Mouse (Mus musculus): ENCODE results near the gene Rab15. TPM values are rescaled to one million over a fixed set of nuclear protein-coding genes. Genes with fewer than 3 reads are reported as not detected.
"Not testable (repeated sequence)": the region's sequence is repeated elsewhere in the genome, so short reads cannot be mapped to it uniquely, and the experiment has no call there.

Rab15 gene
- total RNA-seq, 2 experiments from 2014 or later, result 111 to 131 TPM

DNA sequence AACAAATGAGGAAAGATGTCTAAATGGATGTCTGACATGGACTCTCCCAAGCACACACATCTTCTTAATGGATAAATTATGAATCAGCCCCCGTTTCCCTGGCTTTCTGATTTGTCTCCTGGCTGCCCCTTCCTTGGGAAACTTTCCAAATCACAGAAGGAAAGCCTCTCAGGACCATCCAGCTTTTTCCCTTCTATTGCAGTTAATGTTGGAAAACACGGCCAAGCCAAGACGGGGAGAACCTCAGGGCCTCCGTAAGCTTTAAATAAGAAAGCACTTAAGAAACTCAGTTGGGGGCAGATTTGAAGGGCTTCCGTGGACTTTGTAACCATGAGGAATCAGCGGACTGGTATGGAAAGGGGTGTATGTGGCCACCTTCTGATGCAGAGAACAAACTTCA is 2.9 kb downstream of the Rab15 start:
- no peak for DNase-seq (ENCODE audit: low spot score in 2 of 2)

DNA sequence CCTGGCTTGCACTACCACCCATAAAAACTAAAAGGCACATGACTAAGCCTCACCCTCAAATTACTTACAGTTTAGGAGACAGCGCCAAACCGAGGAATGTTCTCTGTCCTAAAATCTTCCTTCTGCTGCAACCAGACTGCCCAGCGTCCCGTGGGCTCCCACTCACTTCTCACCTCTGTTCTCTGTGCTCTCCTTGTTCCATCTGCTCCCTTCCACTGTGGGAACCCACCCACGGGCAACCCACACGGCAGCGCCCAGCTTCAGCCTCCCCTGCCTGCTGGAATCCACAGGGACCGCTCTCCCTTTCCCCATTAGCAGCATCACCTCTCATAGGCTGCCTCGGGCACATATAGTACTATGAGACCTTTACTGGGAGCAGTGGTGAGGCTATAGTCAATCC is 3.8 kb downstream of the Rab15 start:
- DNase-seq (ENCODE audit: low spot score in 2 of 2), result no peak

DNA sequence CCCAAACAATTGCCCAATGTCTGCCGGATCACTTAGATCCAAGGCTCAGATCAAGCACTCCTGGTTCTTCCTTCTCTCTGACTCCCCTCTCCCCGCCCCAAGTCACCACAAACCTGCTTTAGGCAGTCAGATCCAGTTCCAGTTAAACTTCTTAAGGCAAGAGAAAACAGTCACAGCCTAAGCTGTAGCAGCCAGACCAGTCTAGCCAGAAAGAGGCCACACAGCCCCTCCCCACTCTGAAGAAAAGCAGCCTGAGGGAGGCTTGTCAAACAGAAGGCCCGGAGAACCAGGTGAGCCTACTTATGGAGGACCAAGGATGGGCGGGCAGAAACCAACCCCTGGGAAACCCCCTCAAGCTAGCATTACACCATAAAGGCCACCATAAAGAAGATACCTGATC is 4.6 kb downstream of the Rab15 start:
- no peak for DNase-seq (ENCODE audit: low spot score in 2 of 2)

DNA sequence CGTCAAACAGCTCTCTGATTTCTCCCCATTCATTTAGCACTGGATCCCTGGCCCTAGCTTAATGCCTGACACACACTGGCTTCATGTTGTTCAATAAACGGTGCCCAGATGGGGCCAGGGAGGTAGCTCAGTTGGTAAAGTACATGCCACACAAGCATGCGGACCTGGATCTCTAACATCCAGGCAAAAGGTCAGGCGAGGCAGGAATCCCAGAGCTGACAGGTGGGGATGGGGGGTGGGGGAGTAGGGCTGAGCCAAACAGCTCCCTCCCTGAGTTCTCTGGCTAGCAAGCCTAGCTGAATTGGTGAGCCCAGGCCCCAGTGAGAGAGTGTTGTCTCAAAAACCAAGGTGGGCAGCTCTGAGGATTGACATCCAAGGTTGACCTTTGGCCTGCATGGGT is 5.5 kb downstream of the Rab15 start:
- no peak for DNase-seq (ENCODE audit: low spot score in 2 of 2)

DNA sequence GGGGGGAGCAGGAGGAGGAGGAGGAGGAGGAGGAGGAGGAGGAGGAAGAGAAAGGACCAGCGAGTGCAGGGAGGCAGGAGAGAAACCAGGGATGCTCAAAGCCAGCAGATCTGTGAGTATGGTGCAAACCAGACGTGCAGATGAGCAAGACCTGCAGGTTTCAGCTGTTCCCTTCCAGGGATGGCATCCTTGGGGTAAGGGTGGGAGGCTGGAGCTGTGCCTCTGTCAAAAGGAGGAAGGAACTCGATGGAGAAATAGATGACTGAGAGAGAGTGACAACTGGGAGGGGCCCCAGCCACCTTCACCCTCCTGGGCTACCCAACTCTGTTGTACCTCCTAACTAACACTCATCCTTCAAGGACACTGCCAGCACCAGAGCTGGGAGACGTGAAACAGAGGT is 6.0 kb downstream of the Rab15 start:
- DNase-seq (ENCODE audit: low spot score in 2 of 2), result no peak

DNA sequence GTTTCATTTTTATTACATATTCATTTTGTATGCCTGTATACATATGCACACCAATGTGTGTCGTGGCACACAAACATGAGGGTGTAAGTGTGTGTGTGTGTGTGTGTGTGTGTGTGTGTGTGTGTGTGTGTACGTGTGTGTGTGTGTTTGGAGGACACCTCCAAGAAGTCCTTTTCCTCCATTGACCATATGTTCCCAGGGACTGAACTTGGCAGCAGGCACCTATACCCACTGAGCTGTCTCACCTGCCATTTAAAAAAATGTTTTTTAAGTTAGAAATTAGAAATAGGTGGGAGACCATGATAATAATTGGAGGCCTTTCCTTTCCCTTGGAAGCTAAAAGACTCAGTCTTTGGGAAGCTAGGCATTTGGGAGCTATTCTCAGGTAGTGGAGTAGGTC is 8.6 kb downstream of the Rab15 start:
- DNase-seq (ENCODE audit: low spot score in 2 of 2), result no peak

DNA sequence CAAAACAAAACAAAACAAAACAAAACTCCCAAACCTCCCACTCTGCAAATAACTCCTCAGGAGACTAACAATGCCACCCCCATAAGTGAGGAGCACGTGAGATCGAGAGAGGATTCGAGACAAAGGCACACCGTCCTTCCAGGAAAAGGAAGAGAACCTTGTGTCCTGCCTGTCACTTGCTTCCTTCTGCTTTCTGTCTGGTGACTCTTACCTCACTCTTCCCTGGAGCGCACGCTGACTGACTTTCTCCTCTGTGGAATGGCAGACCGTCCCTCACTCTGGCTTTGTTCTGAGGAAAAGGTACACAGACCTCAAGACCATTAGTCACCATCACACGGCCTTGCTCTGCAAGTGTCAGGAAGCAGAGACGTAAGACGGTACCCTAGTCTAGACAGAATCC is 9.2 kb downstream of the Rab15 start:
- no peak for DNase-seq (ENCODE audit: low spot score in 2 of 2)

DNA sequence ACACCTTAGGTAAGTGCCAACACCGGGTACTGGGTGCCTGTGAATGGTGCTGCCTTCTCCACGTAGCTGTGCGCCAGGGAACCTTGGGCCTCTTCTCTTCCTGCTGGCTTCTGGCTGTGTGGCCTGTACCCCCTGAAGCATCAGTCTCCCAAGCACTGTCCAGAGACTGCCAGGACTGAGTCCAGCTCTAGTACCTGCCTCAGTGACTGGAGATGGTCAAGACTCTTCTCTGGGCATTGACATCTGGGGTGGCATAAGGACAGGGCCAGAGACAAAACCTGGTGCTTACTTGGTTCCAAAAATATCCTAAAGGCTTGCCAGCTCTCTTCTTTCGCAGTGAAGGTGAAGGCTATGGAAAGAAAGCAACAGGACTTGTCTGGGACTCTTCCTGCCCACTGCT is 11.7 kb downstream of the Rab15 start:
- no peak for DNase-seq (ENCODE audit: low spot score in 2 of 2)

DNA sequence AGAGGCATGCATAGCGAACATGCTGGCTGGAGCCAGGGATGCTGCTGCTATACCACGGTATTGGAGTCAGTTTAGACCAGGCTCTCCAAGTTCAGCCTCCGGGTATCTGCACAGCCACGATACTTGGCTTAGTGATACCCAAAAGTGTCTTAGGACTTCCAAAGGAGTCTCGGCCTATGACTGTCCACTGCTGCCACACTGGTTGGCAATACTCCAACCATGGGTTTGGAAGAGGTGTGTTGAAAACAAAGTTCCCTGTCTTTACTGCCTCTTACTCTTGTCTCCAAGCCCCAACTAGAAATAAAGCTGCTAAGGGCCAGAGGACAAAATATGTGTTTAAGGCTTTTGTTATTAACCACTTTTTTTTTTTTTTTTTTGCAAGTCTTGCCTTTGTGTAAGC is 12.2 kb downstream of the Rab15 start:
- DNase-seq (ENCODE audit: low spot score in 2 of 2), result no peak

DNA sequence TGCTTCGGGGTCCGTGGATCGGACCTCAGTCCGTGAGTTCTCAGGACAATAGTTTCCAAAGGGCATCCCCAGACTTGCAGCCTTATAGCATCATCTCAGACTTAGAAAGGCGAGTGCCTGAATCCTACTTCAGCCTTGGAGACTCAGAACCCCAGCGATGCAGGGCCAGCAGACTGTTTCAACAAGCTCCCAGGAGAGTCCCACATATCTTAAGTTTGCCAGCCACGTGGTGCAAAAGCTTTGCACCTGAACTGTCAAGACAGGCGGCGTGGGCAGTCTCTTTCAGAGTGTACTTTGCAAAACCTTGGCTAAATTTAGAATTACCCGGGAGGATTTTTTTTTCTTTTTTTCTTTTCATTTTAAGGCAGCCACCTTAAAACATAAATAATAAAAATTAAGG is 14.9 kb downstream of the Rab15 start:
- no peak for DNase-seq (ENCODE audit: low spot score in 2 of 2)

DNA sequence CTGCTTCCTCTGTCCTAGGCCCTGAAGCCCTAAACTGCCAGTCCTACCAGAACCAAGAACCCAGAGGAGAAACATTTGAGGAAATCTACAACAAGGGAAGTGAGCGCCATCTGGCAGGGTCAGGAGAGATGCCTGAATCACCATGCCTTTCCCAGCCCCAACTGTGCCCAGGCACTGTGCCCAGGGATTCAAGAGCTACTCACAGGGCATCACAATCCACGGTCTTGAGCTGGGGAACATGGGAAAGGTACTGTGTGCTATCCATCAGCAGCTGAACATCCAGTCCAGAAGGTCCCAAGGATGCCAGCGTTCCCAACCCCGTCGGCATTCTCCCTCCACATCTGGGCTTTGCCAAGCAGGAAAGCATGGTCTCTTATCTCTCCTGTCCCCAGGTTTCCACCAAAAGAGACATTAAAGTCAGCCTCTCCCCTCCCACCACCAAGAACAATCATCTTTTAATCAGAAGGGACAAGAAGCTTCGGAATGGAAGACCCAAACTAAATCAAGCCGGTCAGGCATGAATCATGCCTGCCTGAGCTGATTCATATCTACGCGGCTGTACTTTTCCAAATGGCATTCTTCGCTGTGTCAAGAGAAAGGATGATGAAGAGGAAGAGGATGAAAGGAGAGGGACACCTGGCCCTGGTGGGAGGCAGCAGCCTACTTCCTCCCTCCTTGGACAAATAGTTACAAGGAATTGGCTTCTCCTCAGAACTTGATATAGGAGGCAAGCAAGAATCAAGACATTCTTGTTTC is 17.5 kb downstream of the Rab15 start:
- DNase-seq (ENCODE audit: low spot score in 2 of 2), result no peak

DNA sequence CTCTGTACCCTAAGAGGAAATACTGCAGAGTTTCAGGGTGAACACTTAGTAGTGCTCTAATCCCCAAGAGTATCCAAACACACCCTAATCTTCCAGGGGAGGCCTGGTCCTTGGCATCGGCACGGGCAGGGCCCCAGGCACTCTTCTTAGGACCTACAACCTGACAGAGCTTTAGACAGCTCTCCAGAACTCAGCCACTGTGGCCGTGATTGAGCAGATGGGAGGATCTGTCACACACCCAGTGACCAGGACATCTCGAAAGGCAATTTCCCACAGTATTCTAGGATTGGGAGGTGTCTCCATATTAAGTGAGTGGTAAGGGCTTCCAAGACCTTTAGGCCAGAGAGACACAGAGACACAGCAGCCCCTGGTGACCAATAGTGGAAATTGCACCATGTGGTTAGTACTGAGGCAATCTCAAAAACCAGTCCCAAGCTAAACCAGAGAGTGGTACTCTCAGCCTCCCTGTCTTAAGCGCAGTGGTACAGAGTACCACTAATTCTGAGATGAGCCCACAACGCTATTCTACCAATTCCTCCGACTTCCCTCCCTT is 18.9 kb downstream of the Rab15 start:
- peak in 1 of 2 experiments; percentile 59 for DNase-seq (ENCODE audit: low spot score in 2 of 2)

DNA sequence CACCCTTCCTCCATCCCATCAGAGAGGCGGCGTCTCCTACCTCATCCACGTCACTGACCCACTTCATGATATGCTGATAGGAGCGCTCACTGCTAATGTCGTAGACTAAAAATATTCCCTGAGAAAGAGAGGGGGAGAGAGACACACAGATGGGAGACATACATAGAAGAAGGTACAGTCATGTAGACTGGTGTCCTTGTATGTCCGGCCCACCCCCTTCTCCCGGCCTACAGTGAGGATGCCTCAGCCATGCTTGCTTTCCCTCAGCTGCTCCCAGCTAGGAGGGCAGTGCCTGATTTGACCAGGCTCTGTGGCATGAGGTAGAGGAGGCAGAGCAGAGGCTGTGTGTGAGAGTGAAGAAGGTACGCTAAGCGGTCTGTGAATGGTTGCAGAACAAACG is 19.7 kb downstream of the Rab15 start:
- DNase-seq (ENCODE audit: low spot score in 2 of 2), result no peak

DNA sequence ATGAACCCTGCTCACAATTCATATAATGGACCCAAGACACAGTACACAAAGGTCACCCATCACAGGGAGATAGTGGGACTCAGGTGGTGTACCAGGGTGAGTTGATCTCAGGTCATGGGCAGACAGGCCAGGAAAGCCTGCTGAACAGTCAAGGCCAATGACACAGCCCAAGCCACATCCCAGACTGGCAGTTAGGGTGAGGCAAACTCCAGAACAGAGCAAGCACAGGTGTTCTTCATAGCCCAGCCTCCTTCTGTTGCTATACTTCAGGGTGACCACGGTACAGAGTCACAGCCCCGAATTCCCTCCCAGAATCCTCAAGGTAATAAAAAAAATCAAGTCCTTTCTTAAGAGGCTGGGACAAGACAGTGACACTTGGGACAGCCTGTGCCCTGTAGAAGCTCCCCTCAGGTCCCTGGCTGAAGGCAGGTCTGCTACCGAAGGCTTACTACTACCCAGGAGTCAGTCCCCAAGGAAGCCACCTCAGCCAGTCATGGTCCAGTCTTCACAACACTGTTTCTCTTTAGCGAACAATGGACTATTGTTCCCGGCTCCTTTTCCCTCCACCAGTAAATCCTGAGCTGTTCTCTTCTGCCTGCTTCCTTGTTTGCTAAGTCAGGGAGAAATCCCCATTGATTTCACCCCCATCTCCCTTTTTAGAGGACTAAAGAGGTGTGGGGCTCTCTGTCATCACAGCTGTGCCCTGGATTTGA is 24.5 kb downstream of the Rab15 start:
- no peak for DNase-seq (ENCODE audit: low spot score in 2 of 2)

DNA sequence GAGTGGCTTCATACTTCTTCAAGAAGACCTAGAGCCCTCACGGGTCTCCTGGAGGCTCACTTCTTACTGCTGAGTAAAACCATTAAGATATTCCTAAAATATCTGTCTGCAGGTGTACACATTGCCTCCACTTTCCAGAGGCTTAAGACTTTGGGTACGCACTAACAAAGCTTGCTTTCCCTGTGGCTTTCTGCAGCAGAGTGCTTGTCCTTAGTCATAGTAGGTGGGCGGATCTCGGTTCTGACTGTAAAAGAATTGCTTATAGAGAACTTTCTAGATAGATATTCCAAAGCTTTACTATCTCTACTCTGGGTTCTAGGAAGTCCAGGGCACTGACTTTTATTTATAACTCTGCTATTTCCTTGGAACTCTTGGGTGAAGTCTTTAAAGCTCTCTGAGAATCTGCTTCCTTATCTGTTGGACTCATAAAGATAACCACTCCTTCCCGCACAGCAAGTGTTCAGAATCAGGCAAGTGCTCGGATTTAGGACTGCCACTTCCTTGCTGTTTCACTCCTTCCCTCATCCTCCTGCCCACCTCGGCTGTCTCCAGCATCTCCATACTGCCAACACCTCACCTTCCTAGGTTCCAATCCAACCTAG is 25.7 kb downstream of the Rab15 start:
- no peak for DNase-seq (ENCODE audit: low spot score in 2 of 2)

DNA sequence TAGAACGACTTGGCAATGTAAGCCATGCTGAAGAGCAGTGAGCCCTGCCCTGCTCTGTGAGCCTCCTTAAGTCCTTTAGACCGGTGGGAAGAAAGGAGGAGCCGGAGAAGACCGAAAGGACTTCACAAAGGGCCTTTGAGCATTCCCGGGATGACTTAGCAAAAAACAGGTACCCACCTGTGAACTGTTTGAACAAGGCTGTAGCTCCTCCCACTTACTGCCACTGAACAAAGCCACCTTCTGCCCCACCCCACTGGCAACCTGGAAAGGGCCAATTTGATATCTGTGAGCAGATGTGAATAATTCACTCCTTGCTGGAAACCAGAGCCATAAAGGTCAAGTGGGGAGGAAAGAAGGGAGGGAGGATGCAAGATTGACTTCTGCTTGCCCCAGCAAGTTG is 27.4 kb downstream of the Rab15 start, which contains the start of gene Gpx2:
TSS of gene Gpx2 (minus strand) at position 205 of the 400 bp plus-strand sequence.
- no peak for DNase-seq (ENCODE audit: low spot score in 2 of 2)

DNA sequence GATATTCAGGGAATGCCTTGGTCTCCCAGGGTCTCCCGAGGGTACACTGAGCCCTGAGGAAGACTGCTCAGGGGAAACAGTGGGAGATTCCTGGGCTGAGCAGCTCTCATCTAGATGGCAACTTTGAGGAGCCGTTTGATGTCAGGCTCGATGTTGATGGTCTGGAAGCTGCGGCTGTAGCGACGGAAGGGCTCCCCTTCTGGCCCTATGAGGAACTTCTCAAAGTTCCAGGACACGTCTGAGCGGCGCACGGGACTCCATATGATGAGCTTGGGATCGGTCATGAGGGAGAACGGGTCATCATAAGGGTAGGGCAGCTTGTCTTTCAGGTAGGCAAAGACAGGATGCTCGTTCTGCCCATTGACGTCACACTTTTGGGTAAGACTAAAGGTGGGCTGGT is 30.2 kb downstream of the Rab15 start:
- DNase-seq (ENCODE audit: low spot score in 2 of 2), result not testable (repeated sequence)

DNA sequence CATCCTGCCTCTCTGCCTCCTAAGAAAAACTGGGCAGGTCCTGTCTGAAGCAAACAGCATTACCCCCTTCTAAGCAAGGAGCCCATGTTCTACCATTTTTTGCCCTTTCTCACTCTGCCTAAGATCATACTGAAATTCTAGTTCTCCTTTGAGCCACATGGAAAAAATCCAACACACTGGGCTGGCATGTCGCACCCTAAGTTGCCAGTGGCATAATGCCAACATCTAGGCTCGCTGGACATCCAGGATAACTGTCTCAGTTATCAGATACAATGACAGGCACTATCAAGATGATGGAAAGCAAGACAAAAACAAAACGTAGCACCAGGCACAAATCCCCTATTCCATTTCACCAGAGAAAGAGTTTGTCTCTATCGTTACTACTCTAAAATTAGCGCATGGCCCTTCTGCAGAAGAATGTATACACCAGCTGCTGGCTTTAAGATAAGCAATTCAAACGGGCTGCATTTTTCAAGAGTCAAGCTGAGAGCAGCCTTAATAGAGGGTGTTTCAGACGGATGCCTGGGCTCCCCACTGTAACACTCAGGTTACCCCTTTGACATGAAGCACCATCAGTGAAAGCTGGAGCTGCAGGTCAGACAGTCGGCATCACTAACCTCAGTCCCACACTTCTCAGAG is 32.1 kb downstream of the Rab15 start:
- no peak for DNase-seq (ENCODE audit: low spot score in 2 of 2)

DNA sequence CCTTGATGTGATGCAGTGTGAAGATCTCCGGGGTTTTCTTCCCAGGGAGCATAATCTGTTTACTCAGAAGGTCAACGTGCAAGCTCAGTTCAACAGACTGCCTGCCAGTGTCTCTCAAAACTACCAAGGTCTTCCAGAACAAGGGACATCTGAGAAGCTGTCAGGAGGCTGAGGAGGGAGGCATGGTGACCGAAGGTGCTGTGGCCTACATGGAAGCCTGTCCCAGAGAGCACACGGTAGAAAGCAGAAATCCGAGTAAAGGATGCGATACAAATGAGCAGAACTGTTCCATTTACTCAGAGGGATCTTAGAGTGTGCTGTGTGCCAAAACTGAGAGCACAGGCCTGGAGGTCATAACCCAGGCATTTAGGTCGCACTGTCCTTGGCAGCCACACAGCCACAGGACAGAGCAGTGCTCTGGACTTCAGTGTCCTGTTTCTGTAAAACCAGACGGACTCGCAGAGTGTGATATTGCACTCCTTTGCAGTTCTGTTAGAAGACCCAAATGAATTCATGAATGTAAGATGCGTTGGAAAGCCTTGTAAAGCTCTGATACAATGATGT is 38.6 kb downstream of the Rab15 start:
- DNase-seq (ENCODE audit: low spot score in 2 of 2), result no peak

DNA sequence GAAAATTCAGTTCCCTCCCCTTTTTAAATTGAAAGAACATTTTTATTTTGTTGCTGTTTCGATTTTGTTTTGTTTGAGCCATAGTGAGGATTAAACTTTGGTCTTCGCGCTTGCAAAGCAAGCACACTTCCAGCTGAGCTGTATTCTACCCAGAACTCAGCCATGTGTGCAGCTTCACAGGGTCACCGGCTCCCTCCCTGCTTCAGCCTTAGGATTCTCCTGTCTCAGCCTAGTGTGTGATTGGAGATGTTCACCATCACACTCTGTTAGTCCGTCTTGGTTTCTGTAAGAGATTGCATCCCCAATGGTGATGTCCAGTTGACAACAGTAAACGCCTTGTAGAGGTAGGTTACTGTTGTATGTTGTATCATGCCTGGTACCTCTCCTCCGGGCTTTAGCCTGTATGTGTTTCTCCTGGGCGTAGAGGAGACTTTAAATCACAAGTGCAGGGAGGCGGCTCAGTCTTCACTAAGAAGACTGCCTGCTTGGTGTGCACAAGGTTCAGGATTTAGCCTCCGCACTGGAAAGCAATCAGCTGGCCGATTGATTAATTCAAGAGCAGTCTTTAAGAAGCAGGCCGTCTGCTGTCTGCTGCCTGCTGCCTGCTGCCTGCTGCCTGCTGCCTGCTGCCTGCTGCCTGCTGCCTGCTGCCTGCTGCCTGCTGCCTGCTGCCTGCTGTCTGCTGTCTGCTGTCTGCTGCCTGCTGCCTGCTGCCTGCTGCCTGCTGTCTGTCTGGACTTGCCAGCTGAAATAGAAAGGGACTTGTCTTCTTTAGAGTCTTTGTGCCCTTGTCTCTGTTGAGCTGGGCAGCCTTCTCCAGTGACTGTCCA is 41.9 kb downstream of the Rab15 start:
- DNase-seq (ENCODE audit: low spot score in 2 of 2), result peak; percentile 34 to 44

Measured in layer of hippocampus, postnatal 10 days (tissue).